Mouse (Mus musculus) ES-Bruce4 (cell line): ENCODE data around the gene Crlf3. TPM values are rescaled to one million over a fixed set of nuclear protein-coding genes. Genes with fewer than 3 reads are reported as not detected.

ENCODE experiments used
- H3K27ac ChIP-seq: 2 replicates; pipeline ENCODE4 v1.5.1; 2012; ENCODE audit warnings: low read length, inconsistent platforms; ENCODE audit not compliant: insufficient read depth
- H3K27me3 ChIP-seq: 2 replicates; pipeline ENCODE4 v1.6.1; 2012; ENCODE audit warnings: mild to moderate bottlenecking, low read length, inconsistent platforms; ENCODE audit not compliant: control insufficient read depth, poor library complexity, insufficient read depth, severe bottlenecking
- H3K36me3 ChIP-seq: 2 replicates; pipeline ENCODE4 v1.6.1; 2012; ENCODE audit warnings: inconsistent platforms, mild to moderate bottlenecking, low read length, moderate library complexity; ENCODE audit not compliant: control insufficient read depth, poor library complexity, insufficient read depth, severe bottlenecking
- H3K4me1 ChIP-seq: one replicate; pipeline ENCODE4 v1.8.1; 2011; ENCODE audit warnings: low read length; ENCODE audit not compliant: control insufficient read depth, insufficient read depth
- H3K4me3 ChIP-seq: 2 replicates; pipeline ENCODE4 v1.5.1; 2011; ENCODE audit warnings: low read depth, mild to moderate bottlenecking, low read length
- H3K9ac ChIP-seq: 2 replicates; pipeline ENCODE4 v1.6.1; 2012; ENCODE audit warnings: low read depth, mild to moderate bottlenecking, inconsistent platforms; ENCODE audit not compliant: poor library complexity, severe bottlenecking
- H3K9me3 ChIP-seq: replicated peaks from 2 replicates; pipeline ENCODE4 v1.6.1; 2012; ENCODE audit warnings: mild to moderate bottlenecking, low read length, inconsistent platforms; ENCODE audit not compliant: control insufficient read depth, poor library complexity, insufficient read depth, severe bottlenecking
- CTCF ChIP-seq: IDR thresholded peaks from one replicate; pipeline ENCODE4 v1.8.1; 2011; ENCODE audit warnings: low read depth, low read length
- EP300 ChIP-seq: IDR thresholded peaks from 2 replicates; pipeline ENCODE4 v1.6.1; 2011; ENCODE audit warnings: low read depth, low read length; ENCODE audit not compliant: insufficient read depth
- POLR2A ChIP-seq: IDR thresholded peaks from one replicate; pipeline ENCODE4 v1.8.1; 2011; ENCODE audit warnings: low read length; ENCODE audit not compliant: insufficient read depth
- polyA plus RNA-seq: library from polyadenylated mRNA; stranded (reverse); fragments of >200 nt; gene quantifications from 2 replicates; pipeline ENCODE4 v1.2.4, GENCODE M21; 2011; ENCODE audit warnings: low read depth; ENCODE audit not compliant: missing spikeins, insufficient read depth, insufficient read length

Crlf3 gene
- 50.9 and 59.1 TPM in 2 replicates for polyA plus RNA-seq

DNA sequence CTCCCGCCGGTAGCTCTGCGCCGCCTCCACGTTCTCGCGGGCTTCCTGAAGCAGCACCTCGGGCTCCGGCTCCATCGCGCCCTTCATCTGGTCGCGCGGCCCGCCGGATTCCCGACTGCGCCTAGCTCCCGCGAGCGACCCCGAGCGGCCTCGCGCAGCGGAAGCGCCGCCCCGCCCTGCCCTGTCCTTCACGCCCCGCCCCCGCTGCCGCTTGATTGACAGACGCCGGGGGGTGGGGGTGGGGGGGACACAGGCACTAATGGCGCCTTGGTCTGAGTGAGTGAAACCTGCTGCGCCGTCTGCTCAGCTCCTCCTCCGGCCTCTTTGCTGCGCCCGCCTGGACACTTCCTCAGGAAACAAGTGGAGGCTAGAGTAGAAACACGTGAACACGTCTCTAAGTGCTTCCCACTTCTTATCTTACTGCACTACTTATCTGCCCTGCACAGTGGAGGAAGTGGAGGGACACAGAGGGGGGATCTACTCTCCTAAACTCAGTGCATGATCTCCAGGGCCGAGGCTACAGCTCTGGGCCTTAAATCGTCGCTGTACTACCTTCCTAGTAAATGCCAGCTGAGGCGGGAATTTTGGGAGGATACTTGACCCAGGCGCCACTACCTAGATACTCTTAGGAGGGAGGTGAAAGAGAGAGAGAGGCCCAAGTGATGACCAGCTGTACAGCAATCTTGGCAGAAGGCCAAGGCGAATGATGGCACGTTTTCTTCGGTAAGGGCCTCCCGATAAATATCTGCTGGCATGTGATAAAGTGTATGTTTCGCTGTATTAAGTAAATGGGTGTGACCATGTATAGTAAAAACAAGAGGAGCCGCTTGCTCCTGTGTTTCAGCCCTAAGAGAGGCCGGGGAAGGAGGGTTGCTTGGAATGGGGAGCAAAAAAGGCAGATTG is at the start of gene Crlf3:
Gene Crlf3 (minus strand): TSS at position 166 of the 903 bp plus-strand sequence.
- Histone ChIP-seq H3K9ac (peak within 1 kb of the TSS; percentile 91), H3K4me3 (peak within 1 kb of the TSS; percentile 96), H3K4me1 (no peaks in the 10 kb centered on the region), H3K9me3 (peaks cover 3% of the 10 kb centered on the region; the same call in 1 of the 2 replicates), H3K27me3 (no peaks in the 10 kb centered on the region), H3K27ac (peak within 1 kb of the TSS; percentile 88), H3K36me3 (peaks cover 14% of the 10 kb centered on the region; the same call in 1 of the 2 replicates)
- no peak for TF ChIP-seq CTCF
- TF ChIP-seq POLR2A = peak; percentile 14
- no peak for TF ChIP-seq EP300

DNA sequence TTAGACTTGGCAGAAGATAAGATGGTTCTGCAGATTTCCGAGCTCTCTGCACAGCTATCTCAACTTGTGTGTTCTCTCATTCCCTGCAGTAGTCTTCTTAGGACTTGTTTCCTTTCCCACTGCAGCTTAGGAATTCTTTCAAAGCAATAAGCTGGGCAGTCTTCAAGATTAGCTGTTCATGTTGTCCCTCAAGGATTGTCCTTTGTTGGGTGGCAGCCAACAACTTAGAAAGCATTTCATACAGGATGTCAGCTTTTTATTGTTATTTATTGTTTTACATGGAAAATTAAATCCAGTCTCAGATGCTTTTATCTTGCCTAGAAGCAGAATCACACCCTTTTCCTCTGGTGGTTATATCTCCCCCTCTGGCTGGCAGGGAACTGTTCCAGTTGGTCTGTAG is 35.6 kb upstream of the Crlf3 start:
- no peaks in the 10 kb centered on the region for H3K9me3 ChIP-seq
- no peak overlapping the region for H3K4me3 ChIP-seq
- no peaks in the 10 kb centered on the region for H3K27me3 ChIP-seq
- H3K27ac ChIP-seq = no peak overlapping the region
- H3K36me3 ChIP-seq = peaks cover 47% of the 10 kb centered on the region
- no peak for TF ChIP-seq POLR2A
- H3K9ac ChIP-seq = no peak overlapping the region
- H3K4me1 ChIP-seq = no peaks in the 10 kb centered on the region

DNA sequence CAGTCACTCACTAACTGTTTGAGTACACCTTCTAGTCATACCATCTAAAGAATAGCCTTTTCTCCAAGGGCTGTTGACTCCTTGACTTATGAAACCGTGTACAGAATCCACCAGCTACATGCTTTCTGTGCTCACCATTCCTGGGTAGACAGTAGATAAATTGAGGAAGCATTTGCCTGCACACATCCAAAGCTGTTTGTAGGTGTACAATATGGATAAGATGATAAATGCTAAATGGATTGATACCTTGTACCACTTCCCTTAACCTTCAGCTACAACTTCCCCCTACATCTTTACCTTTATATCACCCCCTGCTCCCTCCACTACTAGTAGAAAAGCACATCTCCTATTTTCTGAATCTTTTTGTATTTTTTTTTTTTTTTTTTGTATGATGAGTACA is 23.6 kb upstream of the Crlf3 start:
- Histone ChIP-seq H3K9me3 (no peaks in the 10 kb centered on the region), H3K4me1 (no peaks in the 10 kb centered on the region), H3K27me3 (no peaks in the 10 kb centered on the region), H3K4me3 (no peak overlapping the region), H3K36me3 (peaks cover 37% of the 10 kb centered on the region), H3K27ac (no peak overlapping the region), H3K9ac (no peak overlapping the region)
- TF ChIP-seq EP300 = no peak
- no peak for TF ChIP-seq POLR2A
- TF ChIP-seq CTCF = no peak

DNA sequence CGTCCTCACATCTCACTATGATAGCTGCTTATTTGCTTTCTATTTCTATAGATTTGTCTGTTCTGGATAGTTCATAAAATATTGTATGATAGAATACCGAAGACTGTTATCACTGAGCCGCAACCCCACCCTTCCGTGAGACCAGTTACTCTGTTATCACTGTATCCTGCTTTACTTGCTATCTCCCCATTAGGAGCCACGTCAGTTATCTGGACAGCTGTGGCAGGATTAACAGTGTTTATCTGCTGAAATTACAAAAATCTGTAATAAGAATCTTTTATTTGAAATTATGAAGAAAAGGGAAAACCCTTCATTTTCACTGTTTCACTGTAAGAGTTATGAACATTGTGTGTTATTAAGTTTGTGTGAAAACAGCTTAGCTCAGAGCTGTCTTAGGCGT is 20.5 kb upstream of the Crlf3 start:
- Histone ChIP-seq H3K4me3 (no peak overlapping the region), H3K9me3 (no peaks in the 10 kb centered on the region)

DNA sequence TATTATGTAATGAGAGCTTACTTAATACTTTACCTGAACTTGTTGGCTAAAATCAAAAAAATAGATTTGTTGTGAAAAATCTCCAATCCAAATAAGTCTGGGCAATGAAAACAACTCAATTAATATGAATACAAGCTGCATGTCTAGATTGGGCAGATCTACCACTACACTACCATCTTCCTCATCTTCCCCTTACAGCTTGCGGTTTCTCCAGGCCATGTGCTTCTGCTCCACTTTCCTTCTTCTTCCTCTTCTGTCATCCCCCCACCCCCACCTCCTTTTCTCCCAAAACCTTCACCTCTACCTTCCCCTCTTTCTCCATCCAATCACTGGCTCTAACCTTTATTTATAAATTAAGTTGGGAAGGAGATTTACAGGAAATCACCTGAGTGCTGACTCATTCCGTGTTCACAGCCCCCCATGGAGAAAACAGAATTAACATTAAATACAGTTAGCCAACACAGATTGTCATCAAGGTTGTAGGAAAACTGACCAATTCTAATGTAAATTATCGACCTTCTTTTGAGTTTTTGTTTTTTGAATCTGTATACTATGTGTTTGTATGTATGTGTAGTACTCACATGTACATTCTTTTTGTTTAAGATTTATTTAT is 17.8 kb upstream of the Crlf3 start:
- peak overlapping the region; percentile 69; the same call in 1 of the 2 replicates for H3K27ac ChIP-seq
- peaks cover 34% of the 10 kb centered on the region for H3K36me3 ChIP-seq
- peaks cover 3% of the 10 kb centered on the region for H3K4me1 ChIP-seq
- no peaks in the 10 kb centered on the region for H3K27me3 ChIP-seq
- no peak for TF ChIP-seq CTCF
- no peak for TF ChIP-seq EP300
- no peak for TF ChIP-seq POLR2A
- no peak overlapping the region for H3K9ac ChIP-seq
- no peak overlapping the region for H3K4me3 ChIP-seq
- H3K9me3 ChIP-seq = no peaks in the 10 kb centered on the region

More for the DNA sequence above, 20.5 kb upstream of the Crlf3 start:
- Histone ChIP-seq H3K36me3 (peaks cover 25% of the 10 kb centered on the region), H3K9ac (no peak overlapping the region), H3K27me3 (no peaks in the 10 kb centered on the region), H3K4me1 (peaks cover 3% of the 10 kb centered on the region), H3K27ac (no peak overlapping the region)
- TF ChIP-seq CTCF (no peak), POLR2A (no peak), EP300 (no peak)
